Mouse (Mus musculus) midbrain, embryonic 15.5 days (tissue): ENCODE data around the gene Spn. TPM values are rescaled to one million over a fixed set of nuclear protein-coding genes. Genes with fewer than 3 reads are reported as not detected.

Experiments used
- ATAC-seq: fragments of 200-750 bp; cut with Nextera tagmentation; replicated peaks from 2 replicates; pipeline ENCODE4 v1.8.0; 2017; ENCODE audit warnings: moderate TSS enrichment
- H3K27ac ChIP-seq: fragments of 300-500 bp; sonication (generic); 2 replicates; pipeline ENCODE4 v1.5.1; 2015; ENCODE audit warnings: mild to moderate bottlenecking, inconsistent platforms
- H3K27me3 ChIP-seq: fragments of 300-500 bp; sonication (generic); replicated peaks from 2 replicates; pipeline ENCODE4 v1.6.1; 2015; ENCODE audit warnings: inconsistent platforms
- H3K36me3 ChIP-seq: fragments of 300-500 bp; sonication (generic); replicated peaks from 2 replicates; pipeline ENCODE4 v1.6.1; 2015; ENCODE audit warnings: inconsistent platforms
- H3K4me1 ChIP-seq: fragments of 300-500 bp; sonication (generic); 2 replicates; pipeline ENCODE4 v1.6.1; 2015; ENCODE audit warnings: inconsistent platforms
- H3K4me2 ChIP-seq: fragments of 300-500 bp; sonication (generic); 2 replicates; pipeline ENCODE4 v1.6.1; 2015; ENCODE audit warnings: inconsistent platforms, mild to moderate bottlenecking, moderate library complexity
- H3K4me3 ChIP-seq: fragments of 300-500 bp; sonication (generic); 2 replicates; pipeline ENCODE4 v1.5.1; 2015; ENCODE audit warnings: mild to moderate bottlenecking, inconsistent platforms
- H3K9ac ChIP-seq: fragments of 300-500 bp; sonication (generic); 2 replicates; pipeline ENCODE4 v1.6.1; 2015; ENCODE audit warnings: mild to moderate bottlenecking, inconsistent platforms
- H3K9me3 ChIP-seq: fragments of 300-500 bp; sonication (generic); 2 replicates; pipeline ENCODE4 v1.6.1; 2016; ENCODE audit warnings: inconsistent platforms
- WGBS: fragments of 180-500 bp; shearing (Covaris S2); methylation state at CpG from one replicate; pipeline ENCODE4 v1.1.7; 2015; ENCODE audit warnings: mixed read lengths; 5-methylcytosine and 5-hydroxymethylcytosine counted together
- polyA plus RNA-seq: library from polyadenylated mRNA; unstranded; fragments of >200 nt; fragmentation: Nextera tagmentation; extraction: Ambion mirVana; gene quantifications from 2 replicates; pipeline ENCODE4 v1.2.1, GENCODE M21; 2015

The Spn gene
- polyA plus RNA-seq, 1 experiment from 2014 or later = 0.04 TPM

- no peak overlapping the region for H3K9ac ChIP-seq
- no peak overlapping the region for H3K27ac ChIP-seq
Observed at GRCm38 (mm10) chr7:127082995-127083394, 54.6 kb downstream of the Spn start.

GRCm38 (mm10) chr7:127082271-127082670, 55.4 kb downstream of the Spn start:
- Histone ChIP-seq H3K36me3 (no peaks in the 10 kb centered on the region), H3K4me2 (no peak overlapping the region), H3K27ac (no peak overlapping the region), H3K9me3 (no peaks in the 10 kb centered on the region), H3K9ac (no peak overlapping the region), H3K27me3 (no peaks in the 10 kb centered on the region), H3K4me1 (no peaks in the 10 kb centered on the region), H3K4me3 (no peak overlapping the region)
- WGBS = 80% methylated on average over 8 of the region's 8 CpGs
- ATAC-seq = no peak

More at GRCm38 (mm10) chr7:127082995-127083394, 54.6 kb downstream of the Spn start:
- Histone ChIP-seq H3K4me2 (no peak overlapping the region), H3K4me3 (no peak overlapping the region), H3K4me1 (no peaks in the 10 kb centered on the region), H3K27me3 (no peaks in the 10 kb centered on the region), H3K9me3 (no peaks in the 10 kb centered on the region), H3K36me3 (no peaks in the 10 kb centered on the region)
- 57% methylated on average over 2 of the region's 2 CpGs for WGBS
- ATAC-seq = no peak

Other genes with a start within 250 kb of the Spn start
- 33.2 and 36.1 TPM in 2 replicates for gene Tmem219, start 214.9 kb downstream of the Spn start, polyA plus RNA-seq
- 133 and 136 TPM in 2 replicates for gene Kctd13, start 208.9 kb downstream of the Spn start, polyA plus RNA-seq
- gene Asphd1, start 188.2 kb downstream of the Spn start, polyA plus RNA-seq = 7.8 and 8.9 TPM in 2 replicates
- 50.5 and 56.2 TPM in 2 replicates for gene Sez6l2, start 187.3 kb downstream of the Spn start, polyA plus RNA-seq
- gene Cdipt, start 161.9 kb downstream of the Spn start, polyA plus RNA-seq = 136 and 150 TPM in 2 replicates
- gene Cdiptos, start 161.7 kb downstream of the Spn start, polyA plus RNA-seq = 1.1 and 1.5 TPM in 2 replicates
- gene Mvp, start 123.2 kb downstream of the Spn start, polyA plus RNA-seq = 4.0 and 4.5 TPM in 2 replicates
- 1.0 TPM in 1 of 2 replicates, not detected in the other for gene Pagr1b, start 121.3 kb downstream of the Spn start, polyA plus RNA-seq
- gene Pagr1a, start 120.5 kb downstream of the Spn start, polyA plus RNA-seq = 46.9 and 73.4 TPM in 2 replicates
- gene Gm42742, start 116.7 kb downstream of the Spn start, polyA plus RNA-seq = 44.9 and 52.6 TPM in 2 replicates
- gene Prrt2, start 116.6 kb downstream of the Spn start, polyA plus RNA-seq = 40.7 and 42.3 TPM in 2 replicates
- 78.0 and 89.8 TPM in 2 replicates for gene Maz, start 110.8 kb downstream of the Spn start, polyA plus RNA-seq
- gene Kif22, start 95.4 kb downstream of the Spn start, polyA plus RNA-seq = 21.4 and 24.8 TPM in 2 replicates
- gene Zg16, start 50.5 kb downstream of the Spn start, polyA plus RNA-seq = not detected in 2 replicates
- 1.9 and 2.3 TPM in 2 replicates for gene AI467606, start 46.5 kb downstream of the Spn start, polyA plus RNA-seq
- gene Qprt, start 15.6 kb downstream of the Spn start, polyA plus RNA-seq = 0.76 and 0.83 TPM in 2 replicates
- 82.1 and 82.6 TPM in 2 replicates for gene Cd2bp2, start 58.2 kb upstream of the Spn start, polyA plus RNA-seq
- 39.6 and 44.8 TPM in 2 replicates for gene Tbc1d10b, start 70.6 kb upstream of the Spn start, polyA plus RNA-seq
- gene Mylpf, start 71.1 kb upstream of the Spn start, polyA plus RNA-seq = 3.9 and 5.0 TPM in 2 replicates
- gene Zfp553, start 95.2 kb upstream of the Spn start, polyA plus RNA-seq = 63.7 and 64.1 TPM in 2 replicates
- gene Sept1, start 95.3 kb upstream of the Spn start, polyA plus RNA-seq = 17.0 and 18.2 TPM in 2 replicates
- 72.0 and 73.1 TPM in 2 replicates for gene Zfp771, start 106.5 kb upstream of the Spn start, polyA plus RNA-seq
- 114 and 118 TPM in 2 replicates for gene Dctpp1, start 122.9 kb upstream of the Spn start, polyA plus RNA-seq
- 59.9 and 62.3 TPM in 2 replicates for gene Sephs2, start 136.2 kb upstream of the Spn start, polyA plus RNA-seq
- 0.19 and 0.37 TPM in 2 replicates for gene Itgal, start 158.4 kb upstream of the Spn start, polyA plus RNA-seq
- gene Zfp768, start 207.8 kb upstream of the Spn start, polyA plus RNA-seq = 19.1 and 19.2 TPM in 2 replicates
- 10.3 and 10.5 TPM in 2 replicates for gene Zfp747, start 238.2 kb upstream of the Spn start, polyA plus RNA-seq
- gene 9130019O22Rik, start 249.3 kb upstream of the Spn start, polyA plus RNA-seq = 5.2 and 6.6 TPM in 2 replicates